Mouse (Mus musculus): ENCODE results near the gene Glrb. TPM values are rescaled to one million over a fixed set of nuclear protein-coding genes. Genes with fewer than 3 reads are reported as not detected.

Glrb gene
- polyA plus RNA-seq, 1 experiment: not detected

GRCm38 (mm10) chr3:80802596-80803081, 110.8 kb downstream of the Glrb start, which contains the start of gene Gria2:
Gene Gria2, minus strand, starts transcription at chr3:80802835.
- TF ChIP-seq GATA1 (IDR thresholded peaks at IDR 0.05; ENCODE audit: borderline replicate concordance, low read length): no peak
- no peak for TF ChIP-seq FLI1 (IDR thresholded peaks at IDR 0.05; ENCODE audit: low read length)
- peaks cover 29% of the 10 kb centered on the region for H3K27me3 ChIP-seq (replicated peaks)
- H3K36me3 ChIP-seq (replicated peaks; ENCODE audit: low read length): no peaks in the 10 kb centered on the region
- H3K4me1 ChIP-seq: peaks cover 18% of the 10 kb centered on the region
- H3K9me3 ChIP-seq: 0 out of 2 replicates have a peak, but pooled peaks cover 6% of the 10 kb centered on the region
- H3K4me3 ChIP-seq (replicated peaks): peak within 1 kb of the TSS; percentile 14

- 0 out of 2 replicates have a peak, but pooled peaks cover 6% of the 10 kb centered on the region for H3K9me3 ChIP-seq
- no peaks in the 10 kb centered on the region for H3K36me3 ChIP-seq (replicated peaks; ENCODE audit: low read length)
- H3K4me1 ChIP-seq: peaks cover 18% of the 10 kb centered on the region
- H3K27me3 ChIP-seq (replicated peaks): peaks cover 29% of the 10 kb centered on the region
- TF ChIP-seq GATA1 (IDR thresholded peaks at IDR 0.05; ENCODE audit: borderline replicate concordance, low read length): no peak
- TF ChIP-seq FLI1 (IDR thresholded peaks at IDR 0.05; ENCODE audit: low read length): no peak
- H3K4me3 ChIP-seq (replicated peaks): no peak overlapping the region
These were observed 111.6 kb downstream of the Glrb start for GRCm38 (mm10) chr3:80801827-80802310.

- no peaks in the 10 kb centered on the region for H3K36me3 ChIP-seq (replicated peaks; ENCODE audit: low read length)
- no peak overlapping the region for H3K4me3 ChIP-seq (replicated peaks)
- peaks cover 18% of the 10 kb centered on the region for H3K4me1 ChIP-seq
- 0 out of 2 replicates have a peak, but pooled peaks cover 6% of the 10 kb centered on the region for H3K9me3 ChIP-seq
- H3K27me3 ChIP-seq (replicated peaks): peaks cover 29% of the 10 kb centered on the region
- TF ChIP-seq FLI1 (IDR thresholded peaks at IDR 0.05; ENCODE audit: low read length) (no peak), GATA1 (IDR thresholded peaks at IDR 0.05; ENCODE audit: borderline replicate concordance, low read length) (no peak)
These were observed 112.2 kb downstream of the Glrb start for GRCm38 (mm10) chr3:80800995-80801826.

GRCm38 (mm10) chr3:80800299-80800994, 113.0 kb downstream of the Glrb start:
- H3K9me3 ChIP-seq: 0 out of 2 replicates have a peak, but pooled peaks cover 6% of the 10 kb centered on the region
- TF ChIP-seq GATA1 (IDR thresholded peaks at IDR 0.05; ENCODE audit: borderline replicate concordance, low read length) (no peak), FLI1 (IDR thresholded peaks at IDR 0.05; ENCODE audit: low read length) (no peak)
- peaks cover 29% of the 10 kb centered on the region for H3K27me3 ChIP-seq (replicated peaks)
- no peaks in the 10 kb centered on the region for H3K36me3 ChIP-seq (replicated peaks; ENCODE audit: low read length)
- H3K4me3 ChIP-seq (replicated peaks): peak overlapping the region; percentile 66
- peaks cover 18% of the 10 kb centered on the region for H3K4me1 ChIP-seq

GRCm38 (mm10) chr3:80797935-80798334, 115.5 kb downstream of the Glrb start:
- no peak for TF ChIP-seq GATA1 (IDR thresholded peaks at IDR 0.05; ENCODE audit: borderline replicate concordance, low read length)
- no peak for TF ChIP-seq FLI1 (IDR thresholded peaks at IDR 0.05; ENCODE audit: low read length)
- H3K27me3 ChIP-seq (replicated peaks): peaks cover 28% of the 10 kb centered on the region
- peaks cover 18% of the 10 kb centered on the region for H3K4me1 ChIP-seq
- 0 out of 2 replicates have a peak, but pooled peaks cover 6% of the 10 kb centered on the region for H3K9me3 ChIP-seq
- no peak overlapping the region for H3K4me3 ChIP-seq (replicated peaks)
- no peaks in the 10 kb centered on the region for H3K36me3 ChIP-seq (replicated peaks; ENCODE audit: low read length)

GRCm38 (mm10) chr3:80796764-80797163, 116.7 kb downstream of the Glrb start:
- H3K9me3 ChIP-seq: 0 out of 2 replicates have a peak, but pooled peaks cover 6% of the 10 kb centered on the region
- H3K4me1 ChIP-seq: peaks cover 11% of the 10 kb centered on the region
- H3K36me3 ChIP-seq (replicated peaks; ENCODE audit: low read length): no peaks in the 10 kb centered on the region
- H3K27me3 ChIP-seq (replicated peaks): peaks cover 16% of the 10 kb centered on the region
- no peak overlapping the region for H3K4me3 ChIP-seq (replicated peaks)
- TF ChIP-seq FLI1 (IDR thresholded peaks at IDR 0.05; ENCODE audit: low read length) (no peak), GATA1 (IDR thresholded peaks at IDR 0.05; ENCODE audit: borderline replicate concordance, low read length) (no peak)

GRCm38 (mm10) chr3:80795284-80795683, 118.2 kb downstream of the Glrb start:
- H3K27me3 ChIP-seq (replicated peaks): peaks cover 2% of the 10 kb centered on the region
- no peaks in the 10 kb centered on the region for H3K36me3 ChIP-seq (replicated peaks; ENCODE audit: low read length)
- TF ChIP-seq FLI1 (IDR thresholded peaks at IDR 0.05; ENCODE audit: low read length) (no peak), GATA1 (IDR thresholded peaks at IDR 0.05; ENCODE audit: borderline replicate concordance, low read length) (no peak)
- no peaks in the 10 kb centered on the region for H3K9me3 ChIP-seq
- H3K4me3 ChIP-seq (replicated peaks): no peak overlapping the region
- H3K4me1 ChIP-seq: peaks cover 2% of the 10 kb centered on the region

Other genes starting within 250 kb of the Glrb start
- not detected in 2 replicates for gene Gria2, start 110.8 kb downstream of the Glrb start, polyA plus RNA-seq (2012; ENCODE audit: insufficient read depth, low replicate concordance)
- 0.19 TPM in 1 of 2 replicates, not detected in the other for gene Pdgfc, start 122.8 kb upstream of the Glrb start, polyA plus RNA-seq (2012; ENCODE audit: insufficient read depth, low replicate concordance)

Data from megakaryocyte, embryonic 14.5 days (primary cell).